Mouse (Mus musculus): ENCODE data around the gene Exosc5. TPM values are rescaled to one million over a fixed set of nuclear protein-coding genes. Genes with fewer than 3 reads are reported as not detected.

Gene Exosc5
- total and polyA plus RNA-seq, 2 experiments from 2014 or later = 20.3 to 27.7 TPM

- Histone ChIP-seq H3K4me3 (ENCODE audit: low read depth, low read length) (peak overlapping the region; percentile 84; the same call in 1 of the 2 replicates), H3K27me3 (ENCODE audit: control insufficient read depth, insufficient read depth, low read length) (no peaks in the 10 kb centered on the region), H3K4me2 (ENCODE audit: low read depth, low read length) (peak overlapping the region; percentile 79), H3K27ac (ENCODE audit: low read depth) (no peak overlapping the region), H3K9ac (replicated peaks; ENCODE audit: low read depth, low read length) (no peak overlapping the region), H3K36me3 (replicated peaks; ENCODE audit: control insufficient read depth, insufficient read depth, low read length) (no peaks in the 10 kb centered on the region), H3K9me3 (replicated peaks; ENCODE audit: control insufficient read depth, low read length) (no peaks in the 10 kb centered on the region), H3K4me1 (ENCODE audit: control insufficient read depth, insufficient read depth) (peaks cover 9% of the 10 kb centered on the region; the same call in 1 of the 2 replicates)
- no peak for ATAC-seq (ENCODE audit: insufficient read depth, low read depth)
- DNase-seq (ENCODE audit: low spot score) = no peak
- no peak for TF ChIP-seq CTCF (IDR thresholded peaks at IDR 0.05; ENCODE audit: low read depth)
- TF ChIP-seq EP300 (IDR thresholded peaks at IDR 0.05; ENCODE audit: low read depth) = no peak
- 76% methylated on average over 21 of the region's 21 CpGs for WGBS
These were observed 27.0 kb downstream of the Exosc5 start for GRCm38 (mm10) chr7:25685926-25686470.

GRCm38 (mm10) chr7:25686680-25687531, 27.9 kb downstream of the Exosc5 start, which contains the start of gene Tgfb1:
Gene Tgfb1 (plus strand): TSS chr7:25687002.
- TF ChIP-seq CTCF (IDR thresholded peaks at IDR 0.05; ENCODE audit: low read depth) = peak; percentile 57
- TF ChIP-seq EP300 (IDR thresholded peaks at IDR 0.05; ENCODE audit: low read depth) = no peak
- 1% methylated on average over 57 of the region's 69 CpGs for WGBS
- peak within 1 kb of the TSS; percentile 71 for H3K9ac ChIP-seq (replicated peaks; ENCODE audit: low read depth, low read length)
- no peaks in the 10 kb centered on the region for H3K36me3 ChIP-seq (replicated peaks; ENCODE audit: control insufficient read depth, insufficient read depth, low read length)
- peak within 1 kb of the TSS; percentile 84 for H3K4me3 ChIP-seq (ENCODE audit: low read depth, low read length)
- ATAC-seq (ENCODE audit: insufficient read depth, low read depth) (peak; percentile 50), DNase-seq (ENCODE audit: low spot score) (peak; percentile 71)
- no peaks in the 10 kb centered on the region for H3K27me3 ChIP-seq (ENCODE audit: control insufficient read depth, insufficient read depth, low read length)
- H3K27ac ChIP-seq (ENCODE audit: low read depth) = peak within 1 kb of the TSS; percentile 87
- H3K4me2 ChIP-seq (ENCODE audit: low read depth, low read length) = peak within 1 kb of the TSS; percentile 79
- no peaks in the 10 kb centered on the region for H3K9me3 ChIP-seq (replicated peaks; ENCODE audit: control insufficient read depth, low read length)
- peaks cover 4% of the 10 kb centered on the region; the same call in 1 of the 2 replicates for H3K4me1 ChIP-seq (ENCODE audit: control insufficient read depth, insufficient read depth)

GRCm38 (mm10) chr7:25687811-25688401, 28.9 kb downstream of the Exosc5 start:
- Histone ChIP-seq H3K4me3 (ENCODE audit: low read depth, low read length) (peak overlapping the region; percentile 84), H3K9ac (replicated peaks; ENCODE audit: low read depth, low read length) (peak overlapping the region; percentile 71), H3K4me2 (ENCODE audit: low read depth, low read length) (peak overlapping the region; percentile 79), H3K4me1 (ENCODE audit: control insufficient read depth, insufficient read depth) (peaks cover 4% of the 10 kb centered on the region; the same call in 1 of the 2 replicates), H3K9me3 (replicated peaks; ENCODE audit: control insufficient read depth, low read length) (no peaks in the 10 kb centered on the region), H3K27me3 (ENCODE audit: control insufficient read depth, insufficient read depth, low read length) (no peaks in the 10 kb centered on the region), H3K27ac (ENCODE audit: low read depth) (peak overlapping the region; percentile 87), H3K36me3 (replicated peaks; ENCODE audit: control insufficient read depth, insufficient read depth, low read length) (no peaks in the 10 kb centered on the region)
- WGBS = under 1% methylated on average over 47 of the region's 47 CpGs
- peak; percentile 41 for DNase-seq (ENCODE audit: low spot score)
- no peak for TF ChIP-seq EP300 (IDR thresholded peaks at IDR 0.05; ENCODE audit: low read depth)
- peak; percentile 15 for TF ChIP-seq CTCF (IDR thresholded peaks at IDR 0.05; ENCODE audit: low read depth)
- no peak for ATAC-seq (ENCODE audit: insufficient read depth, low read depth)

- ATAC-seq (ENCODE audit: insufficient read depth, low read depth) = peak; percentile 74
- TF ChIP-seq EP300 (IDR thresholded peaks at IDR 0.05; ENCODE audit: low read depth) (peak; percentile 32; the same call in 1 of the 2 replicates), CTCF (IDR thresholded peaks at IDR 0.05; ENCODE audit: low read depth) (no peak)
- H3K4me3 ChIP-seq (ENCODE audit: low read depth, low read length) = peak overlapping the region; percentile 84
- H3K9me3 ChIP-seq (replicated peaks; ENCODE audit: control insufficient read depth, low read length) = no peaks in the 10 kb centered on the region
- peak overlapping the region; percentile 71 for H3K9ac ChIP-seq (replicated peaks; ENCODE audit: low read depth, low read length)
- H3K36me3 ChIP-seq (replicated peaks; ENCODE audit: control insufficient read depth, insufficient read depth, low read length) = 0 out of 2 replicates have a peak, but pooled peaks cover 4% of the 10 kb centered on the region
- no peaks in the 10 kb centered on the region for H3K27me3 ChIP-seq (ENCODE audit: control insufficient read depth, insufficient read depth, low read length)
- peak; percentile 73 for DNase-seq (ENCODE audit: low spot score)
- WGBS = 1% methylated on average over 37 of the region's 52 CpGs
- H3K4me1 ChIP-seq (ENCODE audit: control insufficient read depth, insufficient read depth) = peaks cover 4% of the 10 kb centered on the region; the same call in 1 of the 2 replicates
- peak overlapping the region; percentile 79 for H3K4me2 ChIP-seq (ENCODE audit: low read depth, low read length)
- peak overlapping the region; percentile 87 for H3K27ac ChIP-seq (ENCODE audit: low read depth)
These were observed 30.0 kb downstream of the Exosc5 start for GRCm38 (mm10) chr7:25688810-25689586.
